Mouse (Mus musculus): ENCODE data around the gene Gm20671.

DNA sequence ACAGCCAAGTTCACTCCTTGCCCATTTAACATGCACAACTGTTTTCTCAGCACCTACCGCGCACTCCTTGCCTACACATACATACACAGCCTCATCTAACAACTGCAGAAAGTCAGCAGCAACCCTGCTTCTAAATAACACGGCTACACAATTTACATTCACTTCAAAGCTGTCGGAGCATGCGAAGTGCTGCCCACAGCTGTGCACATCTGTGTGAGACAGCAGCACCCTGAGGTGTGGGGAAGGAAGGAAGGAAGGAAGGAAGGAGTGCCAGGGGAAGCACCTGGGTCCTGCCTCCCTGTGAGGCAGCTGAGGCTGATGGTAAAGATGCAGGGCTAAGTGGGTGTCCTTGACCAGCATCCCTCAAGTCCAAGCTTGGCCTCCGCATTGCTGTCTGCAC, 78.0 kb downstream of the Gm20671 start:
- no peak for TF ChIP-seq POLR2A (IDR thresholded peaks at IDR 0.05; ENCODE audit: control insufficient read depth, extremely low read depth, insufficient read depth, low read length, poor library complexity)
- no peak for TF ChIP-seq CTCF (IDR thresholded peaks at IDR 0.05; ENCODE audit: borderline replicate concordance, control insufficient read depth, extremely low read depth, insufficient read depth, low read length, poor library complexity)

Data from thymus, adult 2 months (tissue).